Mouse (Mus musculus) regulatory T cell (primary cell): ENCODE measurements around the gene Myo7a.

Source experiments
- in situ Hi-C: fragments of 300-600 bp; cut with MboI, MseI; formaldehyde crosslinking; loops from one replicate; pipeline ENCODE4 v1.15.1; 2025; ENCODE audit warnings: high pct_unique_total_duplicates

The Myo7a gene

GRCm38 (mm10) chr7:98145402-98145801, 26.1 kb upstream of the Myo7a start, which contains the start of gene Omp:
Gene Omp (minus strand): TSS chr7:98145502.
- in situ Hi-C loops: no loop called here

- in situ Hi-C loops: no loop called here
These were observed 23.3 kb upstream of the Myo7a start for GRCm38 (mm10) chr7:98142648-98143047.

GRCm38 (mm10) chr7:98142247-98142646, 22.9 kb upstream of the Myo7a start:
- in situ Hi-C loops: no loop called here

- in situ Hi-C loops: no loop called here
These were observed 21.9 kb upstream of the Myo7a start for GRCm38 (mm10) chr7:98141206-98141605.

- in situ Hi-C loops: no loop called here
These were observed 21.3 kb upstream of the Myo7a start for GRCm38 (mm10) chr7:98140597-98140996.

- in situ Hi-C loops: no loop called here
These were observed 19.9 kb upstream of the Myo7a start for GRCm38 (mm10) chr7:98139216-98139615.

GRCm38 (mm10) chr7:98137995-98138394, 18.7 kb upstream of the Myo7a start:
- in situ Hi-C loops: no loop called here

GRCm38 (mm10) chr7:98137583-98137982, 18.3 kb upstream of the Myo7a start:
- in situ Hi-C loops: no loop called here

- in situ Hi-C loops: no loop called here
These were observed 12.4 kb upstream of the Myo7a start for GRCm38 (mm10) chr7:98131751-98132150.

- in situ Hi-C loops: no loop called here
These were observed 6.1 kb upstream of the Myo7a start for GRCm38 (mm10) chr7:98125473-98125872.

- in situ Hi-C loops: loop anchor here (5.0 kb wide), 1 partner anchor 377 kb away; no protein-coding TSS in a partner anchor
These were observed 5.4 kb upstream of the Myo7a start for GRCm38 (mm10) chr7:98124701-98125100.

GRCm38 (mm10) chr7:98121673-98122072, 2.3 kb upstream of the Myo7a start:
- in situ Hi-C loops: loop anchor here (5.0 kb wide), 1 partner anchor 374 kb away; no protein-coding TSS in a partner anchor

- in situ Hi-C loops: loop anchor here (5.0 kb wide), 1 partner anchor 374 kb away; no protein-coding TSS in a partner anchor
These were observed 1.9 kb upstream of the Myo7a start for GRCm38 (mm10) chr7:98121241-98121640.

GRCm38 (mm10) chr7:98120325-98120724, 1.0 kb upstream of the Myo7a start:
- in situ Hi-C loops: loop anchor here (5.0 kb wide), 1 partner anchor 373 kb away; no protein-coding TSS in a partner anchor

- in situ Hi-C loops: loop anchor here (5.0 kb wide), 2 partner anchors 48 to 373 kb away; no protein-coding TSS in a partner anchor
These were observed 573 bp upstream of the Myo7a start for GRCm38 (mm10) chr7:98119961-98120232.

- in situ Hi-C loops: loop anchor here (5.0 kb wide), 1 partner anchor 45 kb away; no protein-coding TSS in a partner anchor
These were observed 2.2 kb downstream of the Myo7a start for GRCm38 (mm10) chr7:98117012-98117660.

- in situ Hi-C loops: loop anchor here (5.0 kb wide), 1 partner anchor 42 kb away; no protein-coding TSS in a partner anchor
These were observed 4.7 kb downstream of the Myo7a start for GRCm38 (mm10) chr7:98114656-98115055.

GRCm38 (mm10) chr7:98111233-98111632, 8.1 kb downstream of the Myo7a start:
- in situ Hi-C loops: no loop called here

- in situ Hi-C loops: no loop called here
These were observed 9.6 kb downstream of the Myo7a start for GRCm38 (mm10) chr7:98109771-98110170.

GRCm38 (mm10) chr7:98108636-98109430, 10.5 kb downstream of the Myo7a start:
- in situ Hi-C loops: no loop called here

- in situ Hi-C loops: no loop called here
These were observed 13.1 kb downstream of the Myo7a start for GRCm38 (mm10) chr7:98106272-98106671.
